Mouse (Mus musculus): ENCODE data around the gene Tmem190.

Tmem190 gene

DNA sequence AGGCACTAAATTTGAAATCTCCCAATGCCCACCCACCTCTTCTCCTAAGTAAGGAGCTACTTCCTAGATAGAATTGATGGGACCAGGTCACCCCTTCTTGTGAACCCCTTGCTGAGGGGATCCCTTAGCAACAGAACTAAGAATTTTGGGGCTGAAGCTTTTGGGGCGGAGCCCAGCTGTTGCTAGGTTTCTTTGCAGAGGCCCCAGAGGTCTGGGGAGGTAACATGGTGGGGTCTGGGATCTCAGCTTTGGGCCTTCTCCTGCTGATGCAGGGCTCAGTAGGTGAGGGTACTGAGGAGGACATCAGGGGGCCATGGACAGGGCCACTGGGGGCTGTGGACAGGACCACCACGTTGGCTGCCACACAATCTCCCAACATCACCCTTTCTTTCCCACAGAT is at the start of gene Tmem190, which contains the start of gene Il11:
Gene Tmem190 (plus strand): TSS at position 179 of the 400 bp plus-strand sequence.
Gene Il11 (minus strand): TSS at position 101 of the 400 bp plus-strand sequence.
- no peak for DNase-seq (ENCODE audit: low spot score)

GRCm38 (mm10) chr7:4732968-4733392 is 49.8 kb upstream of the Tmem190 start:
- DNase-seq (ENCODE audit: low spot score) = no peak

DNA sequence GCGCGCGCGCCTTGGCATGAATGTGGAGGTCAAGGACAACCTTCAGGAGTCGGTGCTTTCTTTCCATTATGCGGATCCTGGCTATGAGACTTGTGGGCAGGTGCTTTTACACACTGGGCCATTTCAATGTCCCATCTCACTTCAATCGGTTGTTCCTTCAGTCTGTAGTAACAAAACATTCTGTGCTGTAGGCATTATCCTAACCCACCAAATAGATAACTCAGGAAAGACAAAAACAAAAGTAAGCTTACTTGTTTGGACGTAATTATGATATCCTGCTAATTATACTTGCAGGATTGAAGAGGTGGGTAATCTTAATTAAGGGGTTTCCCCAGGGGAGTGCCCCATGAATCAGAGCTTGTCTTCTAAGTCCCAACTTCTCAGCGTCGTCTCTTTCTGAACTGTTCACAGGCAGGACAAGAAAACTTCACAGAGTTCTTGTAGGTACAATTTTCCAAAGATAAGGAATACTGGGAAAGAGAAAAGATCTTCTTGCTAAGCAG is 43.6 kb upstream of the Tmem190 start:
- DNase-seq (ENCODE audit: low spot score) = no peak

DNA sequence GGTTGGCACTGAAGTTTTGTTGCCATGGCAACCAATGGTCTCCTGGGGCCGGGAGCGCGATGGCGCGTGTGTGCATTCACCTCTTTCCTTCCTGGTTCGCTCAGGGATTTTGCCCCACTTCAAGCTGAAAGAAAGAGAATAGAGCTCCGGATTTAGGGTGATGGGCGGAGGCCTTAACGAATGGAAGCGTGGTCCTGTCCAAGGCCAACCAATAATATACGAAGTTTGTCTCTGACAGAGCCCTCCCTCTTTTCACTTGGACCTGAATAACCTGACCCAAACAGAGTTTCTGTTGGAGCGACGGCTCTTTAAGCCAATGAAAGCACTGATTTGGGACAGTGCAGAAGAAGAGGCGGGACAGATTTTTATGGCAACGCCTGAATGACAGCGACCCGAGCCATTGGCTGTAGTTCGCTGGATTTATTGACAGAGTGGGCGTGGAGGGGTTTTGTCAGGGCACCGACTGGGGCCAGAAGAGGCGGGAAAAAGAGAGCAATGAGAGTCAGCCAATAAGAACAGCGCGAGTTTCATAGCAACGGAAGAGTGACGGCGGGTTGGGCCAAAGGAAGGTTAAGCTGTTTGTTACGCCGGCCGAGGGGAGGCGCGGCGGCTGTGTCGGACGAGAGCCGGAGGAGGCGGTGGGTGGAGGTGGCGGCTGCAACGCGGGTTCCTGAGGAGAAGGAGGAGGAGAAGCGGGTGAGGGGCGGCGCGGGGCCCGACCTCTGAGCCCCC is 43.0 kb upstream of the Tmem190 start, which contains the start of gene Kmt5c:
Gene Kmt5c (plus strand): TSS at position 572 of the 732 bp plus-strand sequence.
- peak; percentile 90 for DNase-seq (ENCODE audit: low spot score)

DNA sequence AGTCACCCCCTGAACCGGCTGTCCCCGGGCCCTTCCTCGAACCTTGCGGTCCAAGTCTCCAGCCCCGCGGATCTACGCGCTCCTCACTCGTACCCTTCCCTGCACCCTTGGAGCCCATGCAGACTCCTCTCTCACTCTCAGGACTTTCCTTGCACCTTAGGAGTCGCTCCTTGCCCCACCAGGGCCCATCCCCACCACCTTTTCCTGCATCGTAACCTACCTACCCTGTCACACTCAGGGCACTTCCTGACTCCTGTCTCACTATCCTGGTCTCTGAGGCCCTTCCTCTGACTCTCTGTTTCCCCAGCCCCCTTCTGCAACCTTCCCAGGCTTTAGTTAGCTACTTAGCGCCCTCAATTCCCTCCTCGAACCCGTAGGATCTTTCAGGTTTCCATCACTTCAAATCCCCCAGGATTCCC is 42.4 kb upstream of the Tmem190 start:
- no peak for DNase-seq (ENCODE audit: low spot score)

DNA sequence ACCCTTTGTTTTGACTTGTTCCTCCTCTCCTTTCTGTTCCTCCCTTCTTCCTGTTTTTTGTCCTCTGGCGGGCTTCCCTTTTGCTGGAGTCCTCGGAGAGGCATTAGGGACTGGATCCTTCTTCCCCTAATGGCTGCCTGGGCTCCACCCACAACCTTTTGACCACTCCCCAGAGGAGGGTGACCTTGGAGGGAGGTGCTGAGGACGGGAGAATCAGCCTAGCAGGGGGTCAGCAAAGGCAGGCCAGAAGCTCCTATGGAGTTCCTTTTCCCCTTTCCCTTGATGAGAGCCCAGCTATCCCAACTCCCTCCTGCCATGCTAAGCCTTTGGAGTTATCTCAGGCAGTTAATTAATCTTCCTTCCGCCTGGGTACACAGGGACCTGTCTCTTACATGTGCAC is 41.6 kb upstream of the Tmem190 start:
- DNase-seq (ENCODE audit: low spot score) = peak; percentile 41

- no peak for DNase-seq (ENCODE audit: low spot score)
These were observed 40.9 kb upstream of the Tmem190 start for GRCm38 (mm10) chr7:4741672-4742481.

DNA sequence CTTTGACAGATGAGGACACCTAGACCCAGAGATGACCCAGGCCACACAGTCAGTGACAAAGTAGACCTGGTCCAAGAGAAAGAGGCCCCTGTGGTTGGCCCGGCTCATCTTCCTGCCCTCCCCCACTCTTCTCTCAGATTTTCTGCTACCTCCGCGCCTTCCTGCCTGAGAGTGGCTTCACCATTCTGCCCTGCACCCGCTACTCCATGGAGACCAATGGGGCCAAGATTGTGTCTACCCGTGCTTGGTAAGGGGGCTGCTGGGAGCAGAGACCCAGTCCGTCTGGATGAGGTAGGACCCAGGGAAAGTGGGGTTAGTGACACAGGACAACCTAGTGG is 40.3 kb upstream of the Tmem190 start:
- no peak for DNase-seq (ENCODE audit: low spot score)

DNA sequence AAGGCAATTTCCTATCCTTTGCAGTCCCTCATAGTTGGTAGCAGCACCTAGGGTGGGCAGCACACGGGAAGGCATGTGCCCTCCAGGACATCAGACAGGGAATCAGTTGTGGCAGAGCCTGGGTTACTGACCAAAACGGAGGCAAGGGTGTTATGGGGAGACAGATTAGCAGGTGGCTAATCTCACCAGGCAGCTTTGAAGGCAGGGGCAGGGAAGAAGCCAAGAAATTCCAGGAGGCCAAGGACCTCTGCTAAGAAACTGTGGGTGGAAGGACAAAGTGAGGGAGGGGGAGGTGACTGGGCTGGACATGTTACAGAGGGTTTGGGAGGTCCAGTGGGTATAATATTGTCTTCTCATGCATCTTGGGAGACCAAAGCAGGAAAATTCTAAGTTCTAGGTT is 39.4 kb upstream of the Tmem190 start:
- DNase-seq (ENCODE audit: low spot score) = no peak

DNA sequence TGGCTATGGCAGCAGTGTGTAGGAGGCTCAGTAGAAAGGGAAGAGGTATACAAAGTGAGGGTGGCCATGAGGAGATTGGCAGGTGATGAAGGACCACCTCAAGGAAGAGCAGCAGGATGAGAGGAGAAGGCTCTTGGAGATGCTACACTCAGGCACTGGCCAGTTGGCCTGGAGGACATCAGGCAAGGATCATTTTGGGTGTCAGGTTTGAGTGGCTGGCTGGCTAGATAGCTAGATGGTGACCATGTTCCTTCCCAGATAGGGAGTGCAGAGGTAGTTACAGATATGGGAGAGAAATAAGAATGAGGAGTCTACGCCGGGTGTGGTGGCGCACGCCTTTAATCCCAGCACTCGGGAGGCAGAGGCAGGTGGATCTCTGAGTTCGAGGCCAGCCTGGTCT is 37.9 kb upstream of the Tmem190 start:
- DNase-seq (ENCODE audit: low spot score) = no peak

DNA sequence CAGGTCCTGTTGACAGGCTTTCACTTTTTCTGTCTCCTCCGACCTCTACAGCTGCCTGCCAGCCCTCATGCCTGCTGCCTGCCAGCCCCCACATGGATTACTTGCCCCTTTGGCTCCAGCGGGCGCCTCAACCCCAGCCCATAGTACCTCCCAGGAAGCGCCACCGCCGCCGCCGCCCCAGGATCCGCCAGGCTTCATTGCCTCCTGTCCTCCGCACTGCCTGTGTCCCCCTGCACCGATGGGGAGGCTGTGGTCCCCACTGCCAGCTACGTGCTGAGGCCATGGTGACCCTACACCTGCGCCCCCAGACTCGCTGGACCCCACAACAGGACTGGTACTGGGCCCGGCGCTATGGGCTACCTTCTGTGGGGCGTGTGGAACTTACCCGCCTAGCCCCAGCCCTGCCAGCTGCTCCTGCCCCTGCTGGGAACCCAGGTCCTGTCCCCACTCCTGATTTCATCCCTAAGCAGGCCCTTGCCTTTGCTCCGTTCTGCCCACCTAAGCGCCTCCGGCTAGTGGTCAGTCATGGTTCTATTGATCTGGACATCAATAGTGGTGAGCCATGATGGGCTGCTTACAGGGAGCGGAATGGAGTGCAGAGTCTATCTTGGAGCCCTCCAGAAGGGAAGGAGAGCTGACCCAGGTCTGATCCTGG is 36.3 kb upstream of the Tmem190 start:
- no peak for DNase-seq (ENCODE audit: low spot score)

DNA sequence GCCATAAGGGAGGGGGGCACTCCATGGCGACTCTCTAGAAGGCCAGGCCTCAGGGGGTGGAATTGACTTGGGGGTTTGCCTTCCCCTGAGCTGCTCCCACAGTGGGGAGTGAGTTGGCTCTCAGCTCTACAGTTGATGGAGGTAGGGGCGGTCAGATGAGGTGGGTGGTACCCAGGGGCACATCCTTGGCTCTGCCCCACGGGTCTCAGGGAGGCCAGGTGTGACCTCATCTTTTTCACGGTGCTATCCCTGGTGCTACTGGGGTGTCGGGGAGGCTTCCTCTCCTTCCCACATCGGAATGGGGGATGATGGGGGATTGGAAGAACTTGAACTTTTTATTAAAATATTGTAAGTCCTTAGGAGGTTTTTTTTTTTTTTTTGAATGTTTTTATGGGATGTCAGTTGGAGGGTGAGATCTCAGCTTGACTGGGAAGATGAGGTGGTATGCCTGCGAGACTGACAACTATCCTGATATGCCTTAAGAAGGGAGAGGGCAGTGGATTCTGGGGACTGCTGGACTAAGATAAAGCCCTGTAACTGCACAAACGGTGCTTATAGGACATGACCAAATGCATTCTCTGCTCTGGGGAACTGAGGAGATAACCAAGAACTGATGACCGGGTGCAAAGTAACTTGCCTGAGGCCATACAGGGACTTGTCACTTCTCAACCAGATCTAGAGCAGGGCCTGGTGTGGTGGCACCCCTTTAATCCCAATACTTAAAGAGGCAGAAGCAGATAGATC is 35.4 kb upstream of the Tmem190 start:
- no peak for DNase-seq (ENCODE audit: low spot score)

DNA sequence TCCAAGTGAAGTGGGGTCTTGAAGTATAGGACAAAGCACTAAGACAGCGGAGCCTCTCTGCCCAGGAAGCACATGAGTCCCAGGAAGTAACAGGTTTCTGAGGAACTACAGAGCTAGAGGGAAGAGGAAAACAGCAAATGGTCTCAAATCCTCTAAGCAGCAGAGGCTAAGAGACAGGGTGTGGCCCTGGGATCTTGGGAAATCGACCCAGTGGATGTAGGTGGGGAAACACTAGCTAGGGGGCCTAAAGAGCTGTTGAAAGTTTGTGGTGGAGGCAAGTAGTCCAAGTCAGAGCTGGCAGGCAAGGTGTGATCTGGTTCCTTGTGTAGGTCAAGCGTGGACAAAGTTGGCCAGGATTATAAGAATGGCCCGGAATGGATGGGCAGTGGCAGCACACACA is 34.4 kb upstream of the Tmem190 start:
- no peak for DNase-seq (ENCODE audit: low spot score)

DNA sequence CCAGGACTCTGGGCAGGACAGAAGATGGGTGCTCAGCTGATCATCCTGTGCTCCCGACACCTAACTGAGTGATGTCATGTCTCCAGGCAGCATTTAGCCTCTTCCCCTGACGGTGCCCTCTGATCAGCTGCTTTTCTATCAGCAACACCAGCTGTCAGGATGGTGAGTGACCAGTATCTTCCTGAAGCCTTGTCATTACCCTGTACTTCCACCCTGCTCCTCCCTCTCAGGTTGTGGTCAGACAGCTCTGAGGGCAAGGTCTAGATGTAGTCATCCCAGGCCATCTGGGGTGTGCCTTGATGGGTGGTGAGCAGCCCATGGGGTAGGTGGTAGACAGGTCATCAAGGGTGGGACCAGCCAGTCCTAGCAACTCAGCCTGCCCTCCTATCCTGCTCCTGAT is 33.6 kb upstream of the Tmem190 start:
- no peak for DNase-seq (ENCODE audit: low spot score)

DNA sequence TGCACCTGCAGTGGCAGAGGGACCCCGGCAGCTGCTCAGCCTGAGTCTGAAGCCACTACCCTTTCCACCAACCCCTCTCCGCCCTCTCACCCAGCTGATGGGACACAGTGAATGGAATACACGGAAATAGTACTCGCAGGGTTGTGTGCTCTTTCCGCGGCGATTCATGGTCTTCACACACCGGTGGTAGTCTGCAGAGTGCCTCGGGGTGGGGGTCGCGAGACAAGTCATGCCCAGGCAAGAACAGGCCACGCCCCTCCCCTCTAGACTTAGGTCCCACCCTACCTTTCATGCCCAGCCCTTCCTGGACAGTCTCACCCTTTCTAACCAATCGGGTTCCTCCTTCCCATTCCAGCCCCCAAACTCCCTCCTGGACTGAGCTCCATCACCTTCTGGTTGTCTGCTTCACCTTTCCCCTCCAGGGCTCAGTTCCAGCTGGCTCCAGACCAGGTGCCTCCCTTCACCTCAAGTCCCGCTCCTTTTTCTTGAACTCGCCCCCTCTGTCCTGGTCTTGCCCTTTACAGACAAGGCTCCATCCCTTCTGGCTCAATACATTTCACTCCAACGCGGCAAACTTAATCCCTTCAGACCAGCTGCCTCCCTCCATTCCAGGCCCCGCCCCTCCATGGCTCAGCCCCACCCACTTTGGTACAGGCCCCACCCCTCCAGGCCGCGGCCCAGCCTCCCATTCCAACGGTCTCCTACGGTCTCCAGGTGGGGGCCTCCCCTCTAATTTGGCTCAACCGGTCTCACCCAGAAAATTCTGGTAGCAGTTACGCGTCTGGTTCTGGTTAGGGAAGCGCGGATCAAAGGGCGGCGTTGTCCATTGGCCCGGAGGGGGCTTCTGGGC is 30.5 kb upstream of the Tmem190 start:
- peak; percentile 41 for DNase-seq (ENCODE audit: low spot score)

DNA sequence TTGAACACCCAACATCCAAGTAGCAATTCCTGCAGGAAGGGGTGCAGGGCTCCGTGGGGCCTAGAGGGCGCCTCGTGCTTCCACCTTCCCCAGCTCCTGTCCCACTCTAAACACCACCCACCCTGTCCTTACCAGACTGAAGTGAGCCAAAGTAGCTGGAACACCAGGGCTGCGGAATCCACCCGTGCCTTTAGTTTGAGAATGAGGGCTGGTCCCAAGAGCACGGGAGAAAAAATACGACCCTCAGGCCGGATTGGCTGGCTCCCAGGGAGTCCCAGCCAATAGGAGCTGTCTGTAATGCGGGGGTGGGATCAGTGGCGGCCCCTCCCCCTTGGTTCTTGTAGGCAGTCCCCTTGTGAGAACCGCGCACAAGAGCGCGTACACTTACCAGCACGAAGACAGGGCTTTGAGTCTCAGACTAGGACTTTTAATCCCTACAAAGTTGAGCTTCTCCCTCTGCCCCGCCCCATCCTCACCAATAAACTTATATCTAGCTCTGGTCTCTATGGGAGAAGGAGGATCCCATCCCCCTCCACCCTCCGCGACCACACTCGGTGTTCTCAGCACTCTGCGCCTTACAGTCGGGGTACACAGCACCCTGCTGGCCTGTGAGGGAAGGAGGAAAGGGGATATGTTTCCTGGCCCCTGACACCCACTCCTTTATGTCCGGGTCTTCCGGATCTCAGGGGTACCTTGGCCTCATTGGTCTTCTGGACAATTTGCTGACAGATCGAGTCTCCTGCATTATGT is 29.7 kb upstream of the Tmem190 start, which contains the start of gene Cox6b2:
Gene Cox6b2 (minus strand): TSS at position 274 of the 750 bp plus-strand sequence.
- DNase-seq (ENCODE audit: low spot score) = peak; percentile 61

- no peak for DNase-seq (ENCODE audit: low spot score)
These were observed 23.1 kb upstream of the Tmem190 start for GRCm38 (mm10) chr7:4759670-4760069.

GRCm38 (mm10) chr7:4764946-4765710 is 17.6 kb upstream of the Tmem190 start:
- DNase-seq (ENCODE audit: low spot score) = no peak

GRCm38 (mm10) chr7:4771202-4771601 is 11.5 kb upstream of the Tmem190 start, which contains the start of gene Fam71e2:
Gene Fam71e2, minus strand, starts transcription at chr7:4771302.
- no peak for DNase-seq (ENCODE audit: low spot score)
